Comparison of ENCODE assay signal across 8 mouse cellular contexts in genomic region chr3:103809799-103810150, GRCm38 (mm10). TPM values are rescaled to one million over a fixed set of nuclear protein-coding genes. Genes with fewer than 3 reads are reported as not detected.
A peak's percentile ranks its signal among the peaks of the same experiment; 100 is the strongest.
DNase-seq lines count a peak whose midpoint lies in the region; ATAC-seq and TF ChIP-seq lines count a peak whose summit lies in the region.

No protein-coding gene starts in this region.

- no peak for TF ChIP-seq POLR2A in liver, adult 2 months (IDR thresholded peaks at IDR 0.05; ENCODE audit: extremely low read depth, insufficient read depth, low read length)

- intact Hi-C loops in gastrocnemius, postnatal 14 days (cut with DNase I; ENCODE audit: low total_unique reads): loop anchor here (5.0 kb wide), 1 partner anchor 62 kb away; no protein-coding TSS in a partner anchor

- H3K4me3 ChIP-seq in liver, adult 2 months (ENCODE audit: insufficient read depth, low read depth, low read length): peak overlapping the region; percentile 86
- peak overlapping the region; percentile 85 for H3K4me3 ChIP-seq in embryonic facial prominence, embryonic 14.5 days (ENCODE audit: low read depth, low read length)
- H3K4me3 ChIP-seq in limb, embryonic 10.5 days: peak overlapping the region; percentile 84
- peak overlapping the region; percentile 73 for H3K4me3 ChIP-seq in neural tube, embryonic 14.5 days (ENCODE audit: low read depth, low read length)

- no peak for DNase-seq in liver, adult 2 months (ENCODE audit: extremely low read depth, low read depth, low spot score)
- DNase-seq in liver (no peak), adipocyte (ENCODE audit: low spot score) (no peak)
- no peak for DNase-seq in embryonic facial prominence, embryonic 14.5 days (ENCODE audit: low spot score)
- no peak for DNase-seq in limb, embryonic 10.5 days (ENCODE audit: low spot score)
- no peak for DNase-seq in gastrocnemius, postnatal 14 days
- no peak for DNase-seq in kidney, adult 9 months

- WGBS in liver, adult 2 months: under 1% methylated on average over 14 of the region's 14 CpGs
- under 1% methylated on average over 14 of the region's 14 CpGs for WGBS in embryonic facial prominence, embryonic 14.5 days
- WGBS in limb, embryonic 10.5 days: 3% methylated on average over 14 of the region's 14 CpGs
- 4% methylated on average over 14 of the region's 14 CpGs for WGBS in neural tube, embryonic 14.5 days

- H3K4me1 ChIP-seq in liver, adult 2 months (ENCODE audit: control insufficient read depth, insufficient read depth, low read length): no peaks in the 10 kb centered on the region; the same call in 1 of the 2 replicates
- peaks cover 7% of the 10 kb centered on the region for H3K4me1 ChIP-seq in embryonic facial prominence, embryonic 14.5 days (ENCODE audit: control insufficient read depth, insufficient read depth, low read length)
- H3K4me1 ChIP-seq in limb, embryonic 10.5 days: peaks cover 18% of the 10 kb centered on the region
- H3K4me1 ChIP-seq in neural tube, embryonic 14.5 days (ENCODE audit: control insufficient read depth, insufficient read depth, low read length): peaks cover 4% of the 10 kb centered on the region; the same call in 1 of the 2 replicates

- H3K79me2 ChIP-seq in liver, adult 2 months (ENCODE audit: control insufficient read depth, insufficient read depth, low read length): no peaks in the 10 kb centered on the region; the same call in 1 of the 2 replicates

- peaks cover 17% of the 10 kb centered on the region for H3K36me3 ChIP-seq in liver, adult 2 months (ENCODE audit: control insufficient read depth, insufficient read depth, low read length)
- peaks cover 31% of the 10 kb centered on the region for H3K36me3 ChIP-seq in embryonic facial prominence, embryonic 14.5 days (ENCODE audit: control insufficient read depth, insufficient read depth, low read length)
- peaks cover 46% of the 10 kb centered on the region for H3K36me3 ChIP-seq in limb, embryonic 10.5 days
- peaks cover 10% of the 10 kb centered on the region for H3K36me3 ChIP-seq in neural tube, embryonic 14.5 days (ENCODE audit: control insufficient read depth, insufficient read depth, low read length)

- peak overlapping the region; percentile 76 for H3K4me2 ChIP-seq in embryonic facial prominence, embryonic 14.5 days (ENCODE audit: low read depth, low read length)
- H3K4me2 ChIP-seq in neural tube, embryonic 14.5 days (ENCODE audit: low read depth, low read length): peak overlapping the region; percentile 83

- peak; percentile 44; the same call in 1 of the 2 replicates for ATAC-seq in embryonic facial prominence, embryonic 14.5 days (ENCODE audit: low read depth)
- peak; percentile 62 for ATAC-seq in neural tube, embryonic 14.5 days (ENCODE audit: low read depth)

- H3K9ac ChIP-seq in liver, adult 2 months (ENCODE audit: low read depth, low read length): peak overlapping the region; percentile 86
- H3K9ac ChIP-seq in embryonic facial prominence, embryonic 14.5 days (ENCODE audit: low read depth, low read length): peak overlapping the region; percentile 87
- peak overlapping the region; percentile 76 for H3K9ac ChIP-seq in neural tube, embryonic 14.5 days (replicated peaks; ENCODE audit: low read depth, low read length)

- no peaks in the 10 kb centered on the region for H3K9me3 ChIP-seq in embryonic facial prominence, embryonic 14.5 days (ENCODE audit: control insufficient read depth, low read length)
- no peaks in the 10 kb centered on the region for H3K9me3 ChIP-seq in limb, embryonic 10.5 days (replicated peaks)
- H3K9me3 ChIP-seq in neural tube, embryonic 14.5 days (ENCODE audit: control insufficient read depth, low read length): no peaks in the 10 kb centered on the region

- H3K27me3 ChIP-seq in liver, adult 2 months (ENCODE audit: control insufficient read depth, insufficient read depth, low read length): no peaks in the 10 kb centered on the region
- no peaks in the 10 kb centered on the region for H3K27me3 ChIP-seq in embryonic facial prominence, embryonic 14.5 days (replicated peaks; ENCODE audit: control insufficient read depth, insufficient read depth, low read length)
- H3K27me3 ChIP-seq in limb, embryonic 10.5 days (ENCODE audit: low read depth, poor library complexity, severe bottlenecking): no peaks in the 10 kb centered on the region
- H3K27me3 ChIP-seq in neural tube, embryonic 14.5 days (ENCODE audit: control insufficient read depth, insufficient read depth, low read length): no peaks in the 10 kb centered on the region

- TF ChIP-seq CTCF in liver, adult 2 months (IDR thresholded peaks at IDR 0.05; ENCODE audit: low read depth, low read length): no peak

- peak overlapping the region; percentile 92 for H3K27ac ChIP-seq in liver, adult 2 months (replicated peaks; ENCODE audit: insufficient read depth, low read depth, low read length)
- H3K27ac ChIP-seq in embryonic facial prominence, embryonic 14.5 days (replicated peaks; ENCODE audit: low read depth, low read length): peak overlapping the region; percentile 93
- H3K27ac ChIP-seq in limb, embryonic 10.5 days: peak overlapping the region; percentile 92
- peak overlapping the region; percentile 86 for H3K27ac ChIP-seq in neural tube, embryonic 14.5 days (ENCODE audit: low read depth, low read length)

RNA-seq across cellular contexts. Expression of gene Gm43064, which starts 0.4 kb away (rescaled TPM):
- total RNA-seq in liver, adult 2 months (2014; rRNA removed): 0.55 TPM in 1 of 2 replicates, not detected in the other
- 0.05 and 0.20 TPM in 2 replicates for polyA plus RNA-seq in liver, adult 2 months (2012; rRNA removed)
- polyA plus RNA-seq in embryonic facial prominence, embryonic 14.5 days (2014; fragmentation: Nextera tagmentation; extraction: Ambion mirVana): 0.17 and 0.41 TPM in 2 replicates
- polyA plus RNA-seq in limb, embryonic 10.5 days (2016; fragmentation: Nextera tagmentation; extraction: Ambion mirVana): 0.18 and 0.26 TPM in 2 replicates
- polyA plus RNA-seq in neural tube, embryonic 14.5 days (2014; fragmentation: Nextera tagmentation; extraction: Ambion mirVana): 0.25 and 0.46 TPM in 2 replicates
- under 1 TPM in 1 of 2 experiments, not detected in 1; 0.11 TPM for total RNA-seq in gastrocnemius, postnatal 14 days (2021)

RNA-seq across cellular contexts. Expression of gene Ap4b1, which starts 0.5 kb away (rescaled TPM):
- 22.1 and 23.4 TPM in 2 replicates for total RNA-seq in liver, adult 2 months (2014; rRNA removed)
- 9.3 and 10.7 TPM in 2 replicates for polyA plus RNA-seq in liver, adult 2 months (2012; rRNA removed)
- polyA plus RNA-seq in embryonic facial prominence, embryonic 14.5 days (2014; fragmentation: Nextera tagmentation; extraction: Ambion mirVana): 23.9 and 24.9 TPM in 2 replicates
- 21.4 and 23.6 TPM in 2 replicates for polyA plus RNA-seq in limb, embryonic 10.5 days (2016; fragmentation: Nextera tagmentation; extraction: Ambion mirVana)
- 25.1 and 28.2 TPM in 2 replicates for polyA plus RNA-seq in neural tube, embryonic 14.5 days (2014; fragmentation: Nextera tagmentation; extraction: Ambion mirVana)
- total RNA-seq in gastrocnemius, postnatal 14 days (2021): 10 to 100 TPM in 1 of 2 experiments, 1 to 10 TPM in 1; 8.6 to 10.6 TPM

RNA-seq across cellular contexts. Expression of gene Dclre1b, which starts 0.5 kb away (rescaled TPM):
- total RNA-seq in liver, adult 2 months (2014; rRNA removed): 2.5 and 3.3 TPM in 2 replicates
- polyA plus RNA-seq in liver, adult 2 months (2012; rRNA removed): 5.6 and 6.5 TPM in 2 replicates
- 22.3 and 25.9 TPM in 2 replicates for polyA plus RNA-seq in embryonic facial prominence, embryonic 14.5 days (2014; fragmentation: Nextera tagmentation; extraction: Ambion mirVana)
- 37.9 and 42.1 TPM in 2 replicates for polyA plus RNA-seq in limb, embryonic 10.5 days (2016; fragmentation: Nextera tagmentation; extraction: Ambion mirVana)
- 22.6 and 23.1 TPM in 2 replicates for polyA plus RNA-seq in neural tube, embryonic 14.5 days (2014; fragmentation: Nextera tagmentation; extraction: Ambion mirVana)
- total RNA-seq in gastrocnemius, postnatal 14 days (2021): 1 to 10 TPM; 3.7 to 7.1 TPM

RNA-seq across cellular contexts. Expression of gene Hipk1, which starts 18.4 kb away (rescaled TPM):
- total RNA-seq in liver, adult 2 months (2014; rRNA removed): 29.2 and 32.4 TPM in 2 replicates
- 34.0 and 35.2 TPM in 2 replicates for polyA plus RNA-seq in liver, adult 2 months (2012; rRNA removed)
- 15.4 and 17.3 TPM in 2 replicates for polyA plus RNA-seq in embryonic facial prominence, embryonic 14.5 days (2014; fragmentation: Nextera tagmentation; extraction: Ambion mirVana)
- 8.7 and 10.6 TPM in 2 replicates for polyA plus RNA-seq in limb, embryonic 10.5 days (2016; fragmentation: Nextera tagmentation; extraction: Ambion mirVana)
- polyA plus RNA-seq in neural tube, embryonic 14.5 days (2014; fragmentation: Nextera tagmentation; extraction: Ambion mirVana): 17.9 and 18.5 TPM in 2 replicates
- 10 to 100 TPM; 45.8 to 71.0 TPM for total RNA-seq in gastrocnemius, postnatal 14 days (2021)

RNA-seq across cellular contexts. Expression of gene Bcl2l15, which starts 22.6 kb away (rescaled TPM):
- total RNA-seq in liver, adult 2 months (2014; rRNA removed): 0.60 TPM in 1 of 2 replicates, not detected in the other
- polyA plus RNA-seq in liver, adult 2 months (2012; rRNA removed): not detected in 2 replicates
- polyA plus RNA-seq in embryonic facial prominence, embryonic 14.5 days (2014; fragmentation: Nextera tagmentation; extraction: Ambion mirVana): 0.42 and 0.63 TPM in 2 replicates
- polyA plus RNA-seq in limb, embryonic 10.5 days (2016; fragmentation: Nextera tagmentation; extraction: Ambion mirVana): 0.11 and 0.15 TPM in 2 replicates
- 0.40 and 0.79 TPM in 2 replicates for polyA plus RNA-seq in neural tube, embryonic 14.5 days (2014; fragmentation: Nextera tagmentation; extraction: Ambion mirVana)
- under 1 TPM in 1 of 2 experiments, not detected in 1; 0.33 TPM for total RNA-seq in gastrocnemius, postnatal 14 days (2021)
